Mouse (Mus musculus) ES-Bruce4 (cell line): ENCODE measurements around the gene Gm17660. TPM values are rescaled to one million over a fixed set of nuclear protein-coding genes. Genes with fewer than 3 reads are reported as not detected.

Experiments used
- H3K27ac ChIP-seq: 2 replicates; pipeline ENCODE4 v1.5.1; 2012; ENCODE audit warnings: low read length, inconsistent platforms; ENCODE audit not compliant: insufficient read depth
- H3K27me3 ChIP-seq: 2 replicates; pipeline ENCODE4 v1.6.1; 2012; ENCODE audit warnings: mild to moderate bottlenecking, low read length, inconsistent platforms; ENCODE audit not compliant: control insufficient read depth, poor library complexity, insufficient read depth, severe bottlenecking
- H3K36me3 ChIP-seq: 2 replicates; pipeline ENCODE4 v1.6.1; 2012; ENCODE audit warnings: inconsistent platforms, mild to moderate bottlenecking, low read length, moderate library complexity; ENCODE audit not compliant: control insufficient read depth, poor library complexity, insufficient read depth, severe bottlenecking
- H3K4me1 ChIP-seq: one replicate; pipeline ENCODE4 v1.8.1; 2011; ENCODE audit warnings: low read length; ENCODE audit not compliant: control insufficient read depth, insufficient read depth
- H3K4me3 ChIP-seq: 2 replicates; pipeline ENCODE4 v1.5.1; 2011; ENCODE audit warnings: low read depth, mild to moderate bottlenecking, low read length
- H3K9ac ChIP-seq: 2 replicates; pipeline ENCODE4 v1.6.1; 2012; ENCODE audit warnings: low read depth, mild to moderate bottlenecking, inconsistent platforms; ENCODE audit not compliant: poor library complexity, severe bottlenecking
- H3K9me3 ChIP-seq: replicated peaks from 2 replicates; pipeline ENCODE4 v1.6.1; 2012; ENCODE audit warnings: mild to moderate bottlenecking, low read length, inconsistent platforms; ENCODE audit not compliant: control insufficient read depth, poor library complexity, insufficient read depth, severe bottlenecking
- CTCF ChIP-seq: IDR thresholded peaks from one replicate; pipeline ENCODE4 v1.8.1; 2011; ENCODE audit warnings: low read depth, low read length
- EP300 ChIP-seq: IDR thresholded peaks from 2 replicates; pipeline ENCODE4 v1.6.1; 2011; ENCODE audit warnings: low read depth, low read length; ENCODE audit not compliant: insufficient read depth
- POLR2A ChIP-seq: IDR thresholded peaks from one replicate; pipeline ENCODE4 v1.8.1; 2011; ENCODE audit warnings: low read length; ENCODE audit not compliant: insufficient read depth
- polyA plus RNA-seq: library from polyadenylated mRNA; stranded (reverse); fragments of >200 nt; gene quantifications from 2 replicates; pipeline ENCODE4 v1.2.4, GENCODE M21; 2011; ENCODE audit warnings: low read depth; ENCODE audit not compliant: missing spikeins, insufficient read depth, insufficient read length

Gene Gm17660
- polyA plus RNA-seq, 1 experiment: not detected

- no peaks in the 10 kb centered on the region for H3K27me3 ChIP-seq
- H3K4me1 ChIP-seq: no peaks in the 10 kb centered on the region
- no peaks in the 10 kb centered on the region for H3K9me3 ChIP-seq
- TF ChIP-seq EP300: no peak
- no peak for TF ChIP-seq CTCF
- no peak for TF ChIP-seq POLR2A
- no peak overlapping the region for H3K4me3 ChIP-seq
- no peaks in the 10 kb centered on the region for H3K36me3 ChIP-seq
- H3K27ac ChIP-seq: no peak overlapping the region
- no peak overlapping the region for H3K9ac ChIP-seq
These were observed 3.8 kb downstream of the Gm17660 start for GRCm38 (mm10) chr5:104073602-104074001.

GRCm38 (mm10) chr5:104072272-104072886 is 5.0 kb downstream of the Gm17660 start:
- Histone ChIP-seq H3K4me1 (no peaks in the 10 kb centered on the region), H3K9me3 (no peaks in the 10 kb centered on the region), H3K27me3 (no peaks in the 10 kb centered on the region), H3K9ac (no peak overlapping the region), H3K4me3 (no peak overlapping the region), H3K36me3 (no peaks in the 10 kb centered on the region), H3K27ac (peak overlapping the region; percentile 12; the same call in 1 of the 2 replicates)
- no peak for TF ChIP-seq POLR2A
- peak; percentile 52; the same call in 1 of the 2 replicates for TF ChIP-seq EP300

- TF ChIP-seq POLR2A (no peak), EP300 (no peak), CTCF (no peak)
- no peak overlapping the region for H3K27ac ChIP-seq
- H3K9ac ChIP-seq: no peak overlapping the region
- H3K36me3 ChIP-seq: no peaks in the 10 kb centered on the region
- H3K4me3 ChIP-seq: no peak overlapping the region
- H3K27me3 ChIP-seq: no peaks in the 10 kb centered on the region
- no peaks in the 10 kb centered on the region for H3K4me1 ChIP-seq
- no peaks in the 10 kb centered on the region for H3K9me3 ChIP-seq
These were observed 6.4 kb downstream of the Gm17660 start for GRCm38 (mm10) chr5:104071048-104071447.

- Histone ChIP-seq H3K27me3 (no peaks in the 10 kb centered on the region), H3K4me1 (no peaks in the 10 kb centered on the region), H3K9me3 (peaks cover 1% of the 10 kb centered on the region; the same call in 1 of the 2 replicates), H3K9ac (no peak overlapping the region), H3K36me3 (peaks cover 6% of the 10 kb centered on the region; the same call in 1 of the 2 replicates), H3K27ac (no peak overlapping the region), H3K4me3 (no peak overlapping the region)
- TF ChIP-seq EP300 (no peak), CTCF (peak; percentile 51), POLR2A (no peak)
These were observed 8.7 kb downstream of the Gm17660 start for GRCm38 (mm10) chr5:104068751-104069150.

- Histone ChIP-seq H3K27ac (no peak overlapping the region), H3K9me3 (peaks cover 34% of the 10 kb centered on the region), H3K36me3 (peaks cover 37% of the 10 kb centered on the region), H3K4me3 (no peak overlapping the region), H3K9ac (no peak overlapping the region), H3K27me3 (no peaks in the 10 kb centered on the region), H3K4me1 (no peaks in the 10 kb centered on the region)
- TF ChIP-seq CTCF: no peak
- no peak for TF ChIP-seq POLR2A
- no peak for TF ChIP-seq EP300
These were observed 14.4 kb downstream of the Gm17660 start for GRCm38 (mm10) chr5:104062773-104063551.
